Comparison of ENCODE assay signal across 9 mouse cellular contexts in the genomic region with DNA sequence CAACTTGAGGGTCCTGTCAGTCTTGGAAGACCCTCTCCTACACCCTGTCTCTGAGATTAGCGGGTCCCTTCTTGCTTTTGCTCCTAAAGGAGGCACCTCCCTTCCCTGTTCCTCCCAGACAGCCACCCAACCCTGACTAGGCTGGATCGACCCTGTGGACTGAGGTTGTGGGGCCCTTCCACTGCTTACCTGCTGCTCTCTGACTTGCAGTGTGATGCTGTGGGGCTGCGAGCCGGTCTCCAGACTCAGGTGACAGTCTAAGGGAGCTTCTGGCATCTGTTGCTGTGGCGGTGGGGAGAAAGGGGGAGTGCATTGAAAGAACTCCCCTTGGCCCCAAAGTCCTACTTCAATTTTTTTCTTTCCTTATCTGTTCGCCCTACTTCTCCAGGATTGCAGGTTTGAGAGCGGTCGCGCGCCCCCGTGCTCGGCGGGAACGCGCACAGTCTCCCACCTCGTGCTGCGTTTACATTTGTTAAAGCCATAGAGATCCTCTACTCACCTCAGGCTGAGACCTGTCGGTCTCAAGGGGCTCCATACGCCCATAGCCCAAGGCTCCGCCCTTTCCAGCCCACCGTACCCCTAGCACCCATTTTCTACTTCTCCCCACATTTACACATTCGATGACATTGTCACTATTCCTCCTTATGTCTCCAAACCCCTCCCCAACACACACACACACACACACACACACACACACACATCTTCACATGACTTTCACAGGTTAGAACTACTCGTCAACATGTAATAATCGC. TPM values are rescaled to one million over a fixed set of nuclear protein-coding genes. Genes with fewer than 3 reads are reported as not detected.
DNase-seq lines count a peak whose midpoint lies in the region; ATAC-seq and TF ChIP-seq lines count a peak whose summit lies in the region.
"Had no signal": no experiment of that assay in that cellular context is flagged by ENCODE, and none has a peak within 500 bp of the region (broad histone marks: within the 10 kb centered on the region; RNA-seq: fewer than 3 reads in every experiment).

No protein-coding gene starts in this region.

- peaks cover 29% of the 10 kb centered on the region for H3K4me1 ChIP-seq in testis, adult 2 months (ENCODE audit: control insufficient read depth, insufficient read depth, low read length)
- H3K4me1 ChIP-seq in midbrain, embryonic 10.5 days: peaks cover 80% of the 10 kb centered on the region

- TF ChIP-seq POLR2A in testis, adult 2 months (IDR thresholded peaks at IDR 0.05; ENCODE audit: control insufficient read depth, low read depth, low read length): no peak

- peaks cover 4% of the 10 kb centered on the region for H3K27me3 ChIP-seq in testis, adult 2 months (ENCODE audit: control insufficient read depth, insufficient read depth, low read length)
- H3K27me3 ChIP-seq in midbrain, embryonic 10.5 days (ENCODE audit: low read depth, poor library complexity, severe bottlenecking): peaks cover 100% of the 10 kb centered on the region

- H3K27ac ChIP-seq in testis, adult 2 months (ENCODE audit: control insufficient read depth, insufficient read depth, low read depth, low read length): peak overlapping the region; percentile 59
- H3K27ac ChIP-seq in midbrain, embryonic 10.5 days (replicated peaks): peak overlapping the region; percentile 74; the same call in 1 of the 2 replicates
- H3K27ac ChIP-seq: liver, embryonic 14.5 days had no signal

- H3K9me3 ChIP-seq in midbrain, embryonic 10.5 days (replicated peaks): no peaks in the 10 kb centered on the region

- no peak for ATAC-seq in frontal cortex, adult (ENCODE audit: low TSS enrichment)

- DNase-seq in frontal cortex, postnatal 10 days (ENCODE audit: low spot score in 2 of 2): peak; percentile 42 to 45
- no peak for DNase-seq in testis, postnatal 14 days (ENCODE audit: low spot score)
- DNase-seq in midbrain, embryonic 10.5 days (ENCODE audit: low spot score): no peak
- DNase-seq in adrenal gland, postnatal 10 days: no peak
- DNase-seq in thymus, adult 18-20 months: no peak
- no peak for DNase-seq in heart, postnatal 25 days (ENCODE audit: low spot score)

- no peak overlapping the region for H3K4me3 ChIP-seq in testis, adult 2 months (ENCODE audit: control insufficient read depth, low read depth, low read length)
- H3K4me3 ChIP-seq in midbrain, embryonic 10.5 days: peak overlapping the region; percentile 53

- WGBS in midbrain, embryonic 10.5 days: 1% methylated on average over 24 of the region's 24 CpGs

- no peaks in the 10 kb centered on the region for H3K36me3 ChIP-seq in testis, adult 2 months (ENCODE audit: control insufficient read depth, insufficient read depth, low read length)
- no peaks in the 10 kb centered on the region for H3K36me3 ChIP-seq in midbrain, embryonic 10.5 days

- intact Hi-C loops in heart, postnatal 25 days (cut with DNase I): no loop called here

- no peak for TF ChIP-seq CTCF in testis, adult 2 months (IDR thresholded peaks at IDR 0.05; ENCODE audit: control insufficient read depth, insufficient read depth, insufficient replicate concordance, low read depth, low read length)

RNA-seq across cellular contexts. Expression of gene Islr, which starts 2.8 kb away (rescaled TPM):
- polyA plus RNA-seq in testis, adult 2 months (2012; rRNA removed): 5.6 and 8.4 TPM in 2 replicates
- 7.4 and 15.4 TPM in 2 replicates for polyA plus RNA-seq in midbrain, embryonic 10.5 days (2016; fragmentation: Nextera tagmentation; extraction: Ambion mirVana)
- total RNA-seq in adrenal gland, postnatal 10 days (2021): 10 to 100 TPM; 46.5 to 47.1 TPM
- 10 to 100 TPM; 31.4 to 33.0 TPM for total RNA-seq in heart, postnatal 25 days (2021)

RNA-seq across cellular contexts. Expression of gene Islr2, which starts 2.9 kb away (rescaled TPM):
- polyA plus RNA-seq in testis, adult 2 months (2012; rRNA removed): 5.1 and 5.2 TPM in 2 replicates
- polyA plus RNA-seq in midbrain, embryonic 10.5 days (2016; fragmentation: Nextera tagmentation; extraction: Ambion mirVana): 5.2 and 8.1 TPM in 2 replicates
- 10 to 100 TPM in 1 of 2 experiments, 1 to 10 TPM in 1; 5.0 to 11.0 TPM for total RNA-seq in adrenal gland, postnatal 10 days (2021)
- 1 to 10 TPM; 1.0 to 1.2 TPM for total RNA-seq in heart, postnatal 25 days (2021)

RNA-seq across cellular contexts. Expression of gene Pml, which starts 48.3 kb away (rescaled TPM):
- polyA plus RNA-seq in testis, adult 2 months (2012; rRNA removed): 1.8 and 2.9 TPM in 2 replicates
- 13.4 and 14.1 TPM in 2 replicates for polyA plus RNA-seq in midbrain, embryonic 10.5 days (2016; fragmentation: Nextera tagmentation; extraction: Ambion mirVana)
- total RNA-seq in adrenal gland, postnatal 10 days (2021): 10 to 100 TPM; 21.8 to 25.6 TPM
- 10 to 100 TPM in 1 of 2 experiments, 1 to 10 TPM in 1; 10.0 to 12.6 TPM for total RNA-seq in heart, postnatal 25 days (2021)

RNA-seq across cellular contexts. Expression of gene Stoml1, which starts 51.7 kb away (rescaled TPM):
- polyA plus RNA-seq in testis, adult 2 months (2012; rRNA removed): 11.0 and 11.5 TPM in 2 replicates
- 32.2 and 39.9 TPM in 2 replicates for polyA plus RNA-seq in midbrain, embryonic 10.5 days (2016; fragmentation: Nextera tagmentation; extraction: Ambion mirVana)
- total RNA-seq in adrenal gland, postnatal 10 days (2021): 10 to 100 TPM; 14.6 to 22.4 TPM
- 10 to 100 TPM; 10.3 to 13.5 TPM for total RNA-seq in heart, postnatal 25 days (2021)

Comparison
In these comparisons a context has a peak if more than half of its experiments do, and no peak if none do; other contexts are left out.
1. DNase-seq: peak in frontal cortex, postnatal 10 days (2 of 2); none in testis, postnatal 14 days (single experiment), midbrain, embryonic 10.5 days (single experiment), adrenal gland, postnatal 10 days (single experiment), thymus, adult 18-20 months (0 of 2) and heart, postnatal 25 days (single experiment).